Mouse (Mus musculus): ENCODE data around the gene Apc2. TPM values are rescaled to one million over a fixed set of nuclear protein-coding genes. Genes with fewer than 3 reads are reported as not detected.
A peak's percentile ranks its signal among the peaks of the same experiment; 100 is the strongest.

Gene Apc2
- polyA plus RNA-seq, 1 experiment from 2014 or later, result 0.12 TPM

DNA sequence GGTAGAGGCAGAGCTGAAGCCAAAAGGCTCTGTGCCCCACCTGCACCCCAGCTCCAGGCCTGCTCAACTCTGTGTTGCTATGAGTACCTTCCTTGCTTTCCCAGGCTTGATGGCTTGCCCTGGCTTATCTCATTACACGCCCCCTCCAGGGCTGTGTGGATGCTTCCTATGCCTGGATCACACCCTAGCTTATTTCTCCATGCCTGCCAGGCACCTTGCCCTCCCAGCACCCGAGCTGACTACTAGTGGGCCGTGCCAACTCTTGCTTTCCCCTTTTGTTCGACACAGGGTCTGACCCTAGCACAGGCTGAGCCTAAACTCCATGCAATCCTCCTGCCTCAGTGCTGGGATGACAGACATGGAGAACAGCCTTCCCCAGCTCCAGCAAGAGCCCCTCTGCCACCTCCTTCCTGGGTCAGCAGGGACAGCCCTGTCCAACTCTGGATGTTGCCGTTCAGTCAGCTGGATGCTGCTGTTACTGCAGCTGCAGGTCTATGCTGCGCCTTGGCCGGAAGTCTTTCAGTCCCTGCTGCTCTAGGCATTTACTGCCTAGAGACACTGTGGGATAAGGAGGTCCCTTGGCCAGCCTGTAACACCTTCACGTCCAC is 1.9 kb downstream of the Apc2 start:
- Histone ChIP-seq H3K4me2 (no peak overlapping the region), H3K4me1 (replicated peaks) (peaks cover 51% of the 10 kb centered on the region), H3K9ac (no peak overlapping the region), H3K27me3 (peaks cover 70% of the 10 kb centered on the region), H3K27ac (replicated peaks) (no peak overlapping the region), H3K9me3 (replicated peaks) (no peaks in the 10 kb centered on the region), H3K4me3 (replicated peaks) (no peak overlapping the region), H3K36me3 (replicated peaks) (peaks cover 23% of the 10 kb centered on the region)
- no peak for ATAC-seq (ENCODE audit: insufficient read depth)
- WGBS (ENCODE audit: insufficient replicate concordance), result 46% methylated on average over 8 of the region's 8 CpGs

DNA sequence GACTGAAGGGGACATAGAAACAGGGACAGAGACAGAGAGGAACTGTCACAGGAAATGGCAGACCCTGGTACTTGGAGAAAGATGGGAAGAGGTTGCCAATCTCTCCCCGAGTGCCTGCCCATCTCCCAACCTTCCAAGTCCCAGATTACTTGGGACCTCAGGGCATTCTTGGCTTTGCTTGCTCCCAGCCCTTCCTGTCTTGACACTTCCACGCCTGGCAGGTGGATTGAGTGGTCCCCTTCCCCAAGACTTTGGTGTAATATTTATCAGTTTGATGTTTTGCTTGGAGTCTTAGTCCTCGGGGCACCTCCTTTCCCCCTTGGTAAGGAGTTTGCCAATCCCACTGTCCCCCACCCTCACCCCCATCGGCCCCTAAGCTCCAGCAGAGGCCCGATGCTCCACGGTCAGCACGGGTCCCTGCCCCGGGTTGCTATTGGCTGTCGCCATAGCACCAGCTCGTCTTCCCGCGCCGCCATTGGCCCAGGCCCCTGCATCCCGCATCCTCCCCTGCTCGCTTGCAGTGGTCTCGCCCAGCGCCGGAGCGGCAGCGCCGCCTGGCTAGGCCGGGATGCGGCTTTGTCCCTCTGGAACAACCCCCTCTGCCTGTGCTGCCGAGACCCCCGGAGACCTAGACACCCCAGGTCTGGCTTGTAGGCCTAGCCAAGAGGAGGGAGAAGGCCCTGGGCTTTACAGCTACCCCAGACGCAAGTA is 2.9 kb downstream of the Apc2 start:
- no peak overlapping the region for H3K9ac ChIP-seq

DNA sequence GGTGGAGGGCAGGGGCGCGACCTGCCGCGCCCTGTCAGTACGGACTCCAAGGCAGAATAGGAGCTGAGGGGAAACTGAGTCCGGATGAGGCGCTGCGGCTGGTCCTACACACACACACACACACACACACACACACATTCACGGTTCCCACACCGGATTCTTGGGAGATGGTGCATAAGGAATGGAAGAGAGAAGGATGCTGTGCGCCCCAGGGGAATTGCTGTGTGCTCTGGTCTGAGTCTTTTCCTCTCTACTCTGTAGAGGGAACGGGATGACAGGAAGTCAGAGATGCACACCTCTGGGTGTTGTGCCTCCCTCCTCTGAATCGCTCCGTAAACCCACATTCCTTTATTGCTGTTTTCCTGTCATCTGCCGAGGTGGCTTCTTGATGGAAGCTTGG is 3.5 kb downstream of the Apc2 start:
- Histone ChIP-seq H3K4me1 (replicated peaks) (peaks cover 35% of the 10 kb centered on the region), H3K4me3 (replicated peaks) (no peak overlapping the region), H3K27ac (replicated peaks) (no peak overlapping the region), H3K9me3 (replicated peaks) (no peaks in the 10 kb centered on the region), H3K4me2 (no peak overlapping the region), H3K36me3 (replicated peaks) (peaks cover 8% of the 10 kb centered on the region), H3K27me3 (peaks cover 86% of the 10 kb centered on the region), H3K9ac (no peak overlapping the region)
- no peak for ATAC-seq (ENCODE audit: insufficient read depth)
- 11% methylated on average over 15 of the region's 15 CpGs for WGBS (ENCODE audit: insufficient replicate concordance)

More for the DNA sequence above, 2.9 kb downstream of the Apc2 start:
- no peak for ATAC-seq (ENCODE audit: insufficient read depth)
- Histone ChIP-seq H3K4me1 (replicated peaks) (peaks cover 40% of the 10 kb centered on the region), H3K27ac (replicated peaks) (no peak overlapping the region), H3K4me3 (replicated peaks) (no peak overlapping the region), H3K9me3 (replicated peaks) (no peaks in the 10 kb centered on the region), H3K36me3 (replicated peaks) (peaks cover 14% of the 10 kb centered on the region), H3K27me3 (peaks cover 81% of the 10 kb centered on the region), H3K4me2 (no peak overlapping the region)
- WGBS (ENCODE audit: insufficient replicate concordance), result 7% methylated on average over 26 of the region's 26 CpGs

DNA sequence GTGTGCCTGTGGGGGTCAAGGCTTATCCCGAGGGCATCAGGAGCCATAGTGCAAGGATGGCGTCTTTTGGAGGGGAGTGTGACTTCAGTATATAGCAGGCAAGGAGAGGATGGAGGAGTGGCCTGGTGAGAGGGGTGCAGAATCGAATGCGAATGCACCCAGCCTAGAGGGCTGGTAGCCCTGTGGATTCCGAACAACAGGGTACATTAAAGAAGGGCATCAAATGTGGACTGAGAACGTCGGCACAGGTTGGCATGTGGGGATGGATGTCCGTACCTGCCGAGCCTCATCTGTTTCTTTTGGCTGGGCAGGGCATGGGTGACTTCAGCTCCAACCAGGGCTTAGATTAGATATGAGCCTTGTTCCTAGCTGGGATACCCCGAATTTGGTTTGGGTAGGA is 4.0 kb downstream of the Apc2 start:
- Histone ChIP-seq H3K27ac (replicated peaks) (no peak overlapping the region), H3K4me3 (replicated peaks) (no peak overlapping the region), H3K27me3 (peaks cover 92% of the 10 kb centered on the region), H3K9ac (no peak overlapping the region), H3K4me1 (replicated peaks) (peaks cover 33% of the 10 kb centered on the region), H3K9me3 (replicated peaks) (no peaks in the 10 kb centered on the region), H3K4me2 (no peak overlapping the region), H3K36me3 (replicated peaks) (peaks cover 3% of the 10 kb centered on the region; the same call in 1 of the 2 replicates)
- no peak for ATAC-seq (ENCODE audit: insufficient read depth)
- WGBS (ENCODE audit: insufficient replicate concordance), result 38% methylated on average over 10 of the region's 10 CpGs

DNA sequence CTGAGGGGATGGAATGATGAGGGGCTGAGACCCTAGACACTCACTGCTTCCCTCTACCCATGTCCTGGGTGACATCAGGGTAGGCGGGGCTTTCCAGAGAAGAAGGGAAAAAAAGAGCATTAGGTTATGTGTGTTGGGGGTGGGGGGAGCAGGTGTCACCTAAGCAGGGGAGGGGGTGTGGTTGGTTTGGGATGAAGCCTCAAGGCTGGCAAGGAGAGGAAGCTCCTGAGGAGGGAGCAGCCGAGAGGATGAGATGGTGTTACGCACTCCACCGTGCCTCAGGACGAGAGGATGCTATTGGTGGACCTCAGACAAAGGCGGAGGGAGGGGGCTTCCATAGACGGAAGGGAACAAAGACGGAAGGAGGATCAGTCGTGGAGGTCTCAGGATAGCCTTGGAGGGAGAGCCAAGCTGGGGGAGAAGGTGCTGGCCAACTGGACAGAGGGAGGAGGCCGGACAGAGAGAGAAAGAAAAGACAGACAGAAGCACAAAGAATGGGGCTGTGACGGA is 5.0 kb downstream of the Apc2 start:
- Histone ChIP-seq H3K36me3 (replicated peaks) (no peaks in the 10 kb centered on the region), H3K27me3 (peaks cover 99% of the 10 kb centered on the region), H3K4me2 (no peak overlapping the region), H3K9ac (no peak overlapping the region), H3K27ac (replicated peaks) (no peak overlapping the region), H3K9me3 (replicated peaks) (no peaks in the 10 kb centered on the region), H3K4me1 (replicated peaks) (peaks cover 27% of the 10 kb centered on the region), H3K4me3 (replicated peaks) (no peak overlapping the region)
- no peak for ATAC-seq (ENCODE audit: insufficient read depth)
- 27% methylated on average over 11 of the region's 11 CpGs for WGBS (ENCODE audit: insufficient replicate concordance)

DNA sequence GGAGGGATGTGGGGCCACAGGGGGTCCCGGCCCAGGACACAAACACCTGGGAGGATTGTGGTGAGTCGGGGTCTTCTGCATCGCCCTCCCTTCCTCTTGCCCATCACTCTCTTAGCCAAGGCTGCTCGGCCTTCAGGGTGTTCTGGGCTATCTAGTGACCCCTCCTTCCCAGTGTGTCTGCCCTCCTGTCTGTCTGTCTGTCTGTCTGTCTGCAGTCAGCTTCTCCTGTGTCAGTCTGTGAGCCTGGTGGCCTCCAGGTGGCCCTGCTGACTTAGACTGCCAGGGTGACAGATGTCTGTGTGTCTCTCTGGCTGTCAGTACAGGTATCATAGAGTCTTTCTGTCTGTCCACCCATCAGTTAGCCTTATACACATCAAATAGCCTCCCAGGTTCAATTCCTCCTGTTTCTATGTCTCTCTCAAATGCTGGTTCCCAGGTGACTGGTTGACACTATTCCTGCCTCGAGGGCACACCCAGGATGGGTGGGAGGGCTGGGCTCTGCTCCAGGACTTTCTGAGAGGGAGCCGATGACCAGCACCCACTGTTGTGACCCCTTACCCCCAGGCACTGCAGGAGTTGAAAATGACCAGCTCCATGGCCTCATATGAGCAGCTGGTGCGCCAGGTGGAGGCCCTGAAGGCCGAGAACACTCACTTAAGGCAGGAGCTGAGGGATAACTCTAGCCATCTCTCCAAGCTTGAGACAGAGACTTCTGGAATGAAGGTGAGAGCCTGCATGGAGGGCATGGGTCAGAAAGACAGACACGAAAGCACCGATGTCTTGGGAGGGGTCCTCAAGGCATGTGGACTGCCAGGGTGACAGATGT is 5.7 kb downstream of the Apc2 start:
- no peak overlapping the region for H3K4me3 ChIP-seq (replicated peaks)
- no peak overlapping the region for H3K27ac ChIP-seq (replicated peaks)
- H3K9me3 ChIP-seq (replicated peaks), result no peaks in the 10 kb centered on the region
- ATAC-seq (ENCODE audit: insufficient read depth), result no peak
- H3K4me1 ChIP-seq (replicated peaks), result peaks cover 21% of the 10 kb centered on the region
- no peaks in the 10 kb centered on the region for H3K36me3 ChIP-seq (replicated peaks)
- H3K9ac ChIP-seq, result no peak overlapping the region
- peaks cover 100% of the 10 kb centered on the region for H3K27me3 ChIP-seq
- 62% methylated on average over 10 of the region's 10 CpGs for WGBS (ENCODE audit: insufficient replicate concordance)
- no peak overlapping the region for H3K4me2 ChIP-seq

DNA sequence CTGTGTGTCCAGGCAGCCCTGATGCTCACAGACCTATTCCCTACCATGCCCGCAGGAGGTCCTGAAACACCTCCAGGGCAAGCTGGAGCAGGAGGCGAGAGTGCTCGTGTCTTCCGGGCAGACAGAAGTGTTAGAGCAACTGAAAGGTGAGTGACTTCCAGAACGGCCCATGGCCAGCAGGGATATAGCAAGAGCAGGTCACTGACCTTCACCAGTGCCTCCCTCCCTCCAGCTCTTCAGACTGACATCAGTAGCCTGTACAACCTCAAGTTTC is 6.2 kb downstream of the Apc2 start:
- H3K36me3 ChIP-seq (replicated peaks), result no peaks in the 10 kb centered on the region
- H3K4me3 ChIP-seq (replicated peaks), result no peak overlapping the region
- no peak for ATAC-seq (ENCODE audit: insufficient read depth)
- peaks cover 15% of the 10 kb centered on the region for H3K4me1 ChIP-seq (replicated peaks)
- WGBS (ENCODE audit: insufficient replicate concordance), result 58% methylated on average over 5 of the region's 5 CpGs
- no peak overlapping the region for H3K27ac ChIP-seq (replicated peaks)
- peaks cover 100% of the 10 kb centered on the region for H3K27me3 ChIP-seq
- H3K9ac ChIP-seq, result no peak overlapping the region
- no peaks in the 10 kb centered on the region for H3K9me3 ChIP-seq (replicated peaks)
- H3K4me2 ChIP-seq, result no peak overlapping the region

DNA sequence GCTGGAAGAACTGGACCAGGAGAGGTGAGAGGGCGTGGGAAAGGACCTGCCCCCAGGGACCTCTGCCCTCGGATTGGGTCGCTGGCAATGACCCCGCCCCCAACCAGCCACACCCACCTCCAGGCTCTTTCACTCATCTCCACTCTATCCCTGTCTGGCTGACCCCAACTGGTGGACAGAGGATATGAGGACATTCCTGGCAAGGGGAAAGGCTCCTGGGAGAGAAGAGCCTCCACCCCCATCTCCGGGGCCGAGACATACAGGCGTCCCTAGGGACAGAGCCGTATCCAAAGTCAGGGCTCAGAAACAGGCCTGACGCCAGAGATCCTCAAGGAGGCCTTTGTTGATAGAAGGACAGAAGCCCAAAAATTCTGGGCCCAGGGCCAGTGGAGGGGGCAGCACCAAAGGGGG is 6.7 kb downstream of the Apc2 start:
- peaks cover 14% of the 10 kb centered on the region for H3K4me1 ChIP-seq (replicated peaks)
- no peak overlapping the region for H3K4me2 ChIP-seq
- H3K4me3 ChIP-seq (replicated peaks), result no peak overlapping the region
- no peak overlapping the region for H3K27ac ChIP-seq (replicated peaks)
- H3K9ac ChIP-seq, result no peak overlapping the region
- 27% methylated on average over 9 of the region's 9 CpGs for WGBS (ENCODE audit: insufficient replicate concordance)
- no peaks in the 10 kb centered on the region for H3K36me3 ChIP-seq (replicated peaks)
- no peak for ATAC-seq (ENCODE audit: insufficient read depth)
- H3K27me3 ChIP-seq, result peaks cover 100% of the 10 kb centered on the region
- no peaks in the 10 kb centered on the region for H3K9me3 ChIP-seq (replicated peaks)

DNA sequence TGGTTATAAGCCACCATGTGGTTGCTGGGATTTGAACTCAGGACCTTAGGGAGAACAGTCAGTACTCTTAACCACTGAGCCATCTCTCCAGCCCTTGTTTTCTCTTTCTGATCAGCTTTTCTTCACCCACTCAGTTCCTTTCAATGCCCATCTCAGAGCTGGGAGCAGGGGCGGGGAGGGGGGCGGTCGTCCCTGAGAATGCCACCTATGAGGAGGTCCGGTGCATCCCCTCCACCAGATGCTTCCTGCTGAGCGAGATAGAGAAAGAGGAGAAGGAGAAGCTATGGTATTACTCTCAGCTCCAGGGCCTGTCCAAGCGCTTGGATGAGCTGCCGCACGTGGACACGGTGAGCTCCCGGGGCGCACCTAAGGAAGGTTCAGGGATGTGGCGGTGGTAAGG is 8.7 kb downstream of the Apc2 start:
- Histone ChIP-seq H3K4me3 (replicated peaks) (peak overlapping the region; percentile 6; the same call in 1 of the 2 replicates), H3K36me3 (replicated peaks) (no peaks in the 10 kb centered on the region), H3K9me3 (replicated peaks) (no peaks in the 10 kb centered on the region), H3K4me1 (replicated peaks) (peaks cover 14% of the 10 kb centered on the region), H3K4me2 (peak overlapping the region; percentile 51), H3K9ac (no peak overlapping the region), H3K27ac (replicated peaks) (no peak overlapping the region), H3K27me3 (peaks cover 100% of the 10 kb centered on the region)
- ATAC-seq (ENCODE audit: insufficient read depth), result no peak
- 5% methylated on average over 12 of the region's 12 CpGs for WGBS (ENCODE audit: insufficient replicate concordance)

DNA sequence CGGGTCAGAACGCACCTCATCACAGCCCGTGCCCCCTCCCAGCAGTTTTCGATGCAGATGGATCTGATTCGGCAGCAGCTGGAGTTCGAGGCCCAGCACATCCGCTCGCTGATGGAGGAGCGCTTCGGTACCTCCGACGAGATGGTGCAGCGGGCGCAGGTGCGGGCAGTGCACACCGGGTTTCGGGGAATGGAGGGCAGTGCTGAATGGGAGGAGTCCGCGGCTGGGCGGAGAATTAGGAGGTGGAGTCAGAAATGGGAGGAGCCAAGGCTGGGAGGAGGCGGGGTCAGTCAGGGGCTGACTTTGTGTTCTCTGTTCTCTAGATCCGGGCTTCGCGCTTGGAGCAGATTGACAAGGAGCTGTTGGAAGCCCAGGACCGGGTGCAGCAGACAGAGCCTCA is 9.1 kb downstream of the Apc2 start:
- Histone ChIP-seq H3K4me3 (replicated peaks) (peak overlapping the region; percentile 6; the same call in 1 of the 2 replicates), H3K27ac (replicated peaks) (no peak overlapping the region), H3K4me1 (replicated peaks) (peaks cover 14% of the 10 kb centered on the region), H3K9me3 (replicated peaks) (no peaks in the 10 kb centered on the region), H3K9ac (no peak overlapping the region), H3K36me3 (replicated peaks) (no peaks in the 10 kb centered on the region), H3K4me2 (peak overlapping the region; percentile 51), H3K27me3 (peaks cover 100% of the 10 kb centered on the region)
- ATAC-seq (ENCODE audit: insufficient read depth), result no peak
- WGBS (ENCODE audit: insufficient replicate concordance), result 3% methylated on average over 25 of the region's 25 CpGs

DNA sequence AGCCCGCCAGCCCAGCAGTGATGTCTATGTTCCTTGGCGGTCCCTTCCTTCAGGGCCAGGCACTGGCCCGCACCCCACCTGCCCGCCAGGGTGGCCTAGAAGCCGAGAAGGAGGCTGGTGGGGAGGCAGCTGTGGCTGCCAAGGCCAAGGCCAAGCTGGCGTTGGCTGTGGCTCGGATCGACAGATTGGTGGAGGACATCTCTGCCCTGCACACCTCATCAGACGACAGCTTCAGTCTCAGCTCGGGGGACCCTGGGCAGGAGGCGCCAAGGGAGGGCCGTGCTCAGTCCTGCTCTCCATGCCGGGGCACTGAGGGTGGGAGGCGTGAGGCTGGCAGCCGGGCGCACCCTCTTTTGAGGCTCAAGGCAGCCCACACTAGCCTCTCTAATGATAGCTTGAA is 15.8 kb downstream of the Apc2 start:
- Histone ChIP-seq H3K27me3 (peaks cover 100% of the 10 kb centered on the region), H3K9me3 (replicated peaks) (no peaks in the 10 kb centered on the region), H3K4me3 (replicated peaks) (no peak overlapping the region), H3K4me1 (replicated peaks) (peaks cover 12% of the 10 kb centered on the region), H3K36me3 (replicated peaks) (no peaks in the 10 kb centered on the region), H3K4me2 (no peak overlapping the region), H3K27ac (replicated peaks) (no peak overlapping the region), H3K9ac (no peak overlapping the region)
- no peak for ATAC-seq (ENCODE audit: insufficient read depth)
- 67% methylated on average over 16 of the region's 16 CpGs for WGBS (ENCODE audit: insufficient replicate concordance)

Measured in liver, embryonic 15.5 days (tissue).